Mouse (Mus musculus) heart, embryonic 14.5 days (tissue): ENCODE measurements at regions not wholly inside any gene's neighbourhood (a gene's known extent, or its start where the extent isn't known, plus 50 kb on each side); places are given as distances from the start of the nearest gene placed in this dataset.

Experiments
- ATAC-seq: fragments of 200-750 bp; cut with Nextera tagmentation; 2 replicates; pipeline ENCODE4 v1.8.0; 2017; ENCODE audit warnings: low read depth, moderate TSS enrichment; ENCODE audit not compliant: insufficient number of reproducible peaks, insufficient read depth, low FRiP score
- H3K27ac ChIP-seq, 2 experiments: fragments of 200-500 bp in 1 of 2; fragments of 300-500 bp in 1 of 2; sonication (generic) in 1 of 2; replicated peaks in 1 of 2; 2 replicates each; pipeline ENCODE4 v1.5.1; 2012 to 2014; ENCODE audit warnings: low read depth in 2 of 2, low read length in 2 of 2, control low read depth in 1 of 2, mild to moderate bottlenecking in 1 of 2, mixed read lengths in 1 of 2; ENCODE audit not compliant: control insufficient read depth in 1 of 2, insufficient read depth in 1 of 2
- H3K27me3 ChIP-seq: fragments of 300-500 bp; sonication (generic); 2 replicates; pipeline ENCODE4 v1.6.1; 2014; ENCODE audit warnings: mild to moderate bottlenecking, low read length, control low read depth; ENCODE audit not compliant: control insufficient read depth, insufficient read depth
- H3K36me3 ChIP-seq: fragments of 300-500 bp; sonication (generic); 2 replicates; pipeline ENCODE4 v1.6.1; 2014; ENCODE audit warnings: mild to moderate bottlenecking, control low read depth, low read length, mixed read lengths; ENCODE audit not compliant: control insufficient read depth, insufficient read depth
- H3K4me1 ChIP-seq, 2 experiments: fragments of 200-500 bp in 1 of 2; fragments of 300-500 bp in 1 of 2; sonication (generic) in 1 of 2; 2 replicates each; pipeline ENCODE4 v1.6.1; 2012 to 2014; ENCODE audit warnings: low read length in 2 of 2, control low read depth in 1 of 2, mixed read lengths in 1 of 2; ENCODE audit not compliant: control insufficient read depth in 2 of 2, insufficient read depth in 2 of 2
- H3K4me2 ChIP-seq: fragments of 300-500 bp; sonication (generic); 2 replicates; pipeline ENCODE4 v1.6.1; 2014; ENCODE audit warnings: mild to moderate bottlenecking, low read length
- H3K4me3 ChIP-seq, 2 experiments: fragments of 200-500 bp in 1 of 2; fragments of 300-500 bp in 1 of 2; sonication (generic) in 1 of 2; 2 replicates each; pipeline ENCODE4 v1.5.1; 2012 to 2014; ENCODE audit warnings: low read length in 2 of 2, mild to moderate bottlenecking in 2 of 2, control low read depth in 1 of 2, low read depth in 1 of 2, moderate library complexity in 1 of 2; ENCODE audit not compliant: control insufficient read depth in 1 of 2, insufficient read depth in 1 of 2
- H3K9ac ChIP-seq: fragments of 300-500 bp; sonication (generic); 2 replicates; pipeline ENCODE4 v1.6.1; 2014; ENCODE audit warnings: mild to moderate bottlenecking, low read length
- H3K9me3 ChIP-seq: fragments of 300-500 bp; sonication (generic); 2 replicates; pipeline ENCODE4 v1.6.1; 2016; ENCODE audit warnings: low read length, control low read depth; ENCODE audit not compliant: control insufficient read depth
- WGBS: fragments of 180-500 bp; shearing (Covaris S2); extraction: QIAGEN DNeasy Blood & Tissue Kit; methylation state at CpG from one replicate; pipeline ENCODE4 v1.1.7; 2014; 5-methylcytosine and 5-hydroxymethylcytosine counted together

- Histone ChIP-seq H3K4me3 (no peak overlapping the region), H3K36me3 (no peaks in the 10 kb centered on the region), H3K27me3 (0 out of 2 replicates have a peak, but pooled peaks cover 3% of the 10 kb centered on the region), H3K4me1 (0 out of 4 replicates have a peak, but pooled peaks cover 0 to 5% of the 10 kb centered on the region in 2 experiments), H3K27ac (no peak overlapping the region), H3K9me3 (no peaks in the 10 kb centered on the region), H3K4me2 (peak overlapping the region; percentile 56), H3K9ac (0 out of 2 replicates have a peak overlapping the region, but pooled peaks have one; percentile 7)
- 17% methylated on average over 12 of the region's 12 CpGs for WGBS
- no peak for ATAC-seq
These were observed 129.0 kb downstream of the Il20rb start for GRCm38 (mm10) chr9:100357553-100357952.

- ATAC-seq: no peak
- Histone ChIP-seq H3K27ac (no peak overlapping the region), H3K4me2 (no peak overlapping the region), H3K4me1 (no peaks in the 10 kb centered on the region), H3K9ac (no peak overlapping the region), H3K4me3 (no peak overlapping the region), H3K9me3 (no peaks in the 10 kb centered on the region), H3K27me3 (0 out of 2 replicates have a peak, but pooled peaks cover 3% of the 10 kb centered on the region), H3K36me3 (no peaks in the 10 kb centered on the region)
- 73% methylated on average over 8 of the region's 8 CpGs for WGBS
These were observed 145.8 kb downstream of the Il20rb start for GRCm38 (mm10) chr9:100340796-100341195.

- WGBS: 63% methylated on average over 5 of the region's 5 CpGs
- peaks cover 2% of the 10 kb centered on the region; the same call in 1 of the 2 replicates for H3K9me3 ChIP-seq
- no peak for ATAC-seq
These were observed 178.8 kb downstream of the Il20rb start for GRCm38 (mm10) chr9:100307765-100308164.

GRCm38 (mm10) chr9:100307364-100307763 is 179.2 kb downstream of the Il20rb start:
- H3K4me1 ChIP-seq: no peaks in the 10 kb centered on the region
- no peak overlapping the region for H3K9ac ChIP-seq
- no peak for ATAC-seq
- no peaks in the 10 kb centered on the region for H3K36me3 ChIP-seq
- H3K4me3 ChIP-seq: no peak overlapping the region
- H3K27me3 ChIP-seq: no peaks in the 10 kb centered on the region
- no peak overlapping the region for H3K4me2 ChIP-seq
- peaks cover 2% of the 10 kb centered on the region; the same call in 1 of the 2 replicates for H3K9me3 ChIP-seq
- 52% methylated on average over 2 of the region's 2 CpGs for WGBS
- no peak overlapping the region for H3K27ac ChIP-seq

More at GRCm38 (mm10) chr9:100307765-100308164, 178.8 kb downstream of the Il20rb start:
- no peak overlapping the region for H3K9ac ChIP-seq
- no peak overlapping the region for H3K4me2 ChIP-seq
- H3K36me3 ChIP-seq: no peaks in the 10 kb centered on the region
- no peak overlapping the region for H3K4me3 ChIP-seq
- no peak overlapping the region for H3K27ac ChIP-seq
- H3K4me1 ChIP-seq: no peaks in the 10 kb centered on the region
- H3K27me3 ChIP-seq: no peaks in the 10 kb centered on the region

- no peak overlapping the region for H3K27ac ChIP-seq
- H3K36me3 ChIP-seq: no peaks in the 10 kb centered on the region
- no peaks in the 10 kb centered on the region for H3K9me3 ChIP-seq
- no peaks in the 10 kb centered on the region for H3K27me3 ChIP-seq
- no peak overlapping the region for H3K4me3 ChIP-seq
- ATAC-seq: no peak
- no peak overlapping the region for H3K4me2 ChIP-seq
- 77% methylated on average over 6 of the region's 6 CpGs for WGBS
- no peak overlapping the region for H3K9ac ChIP-seq
- H3K4me1 ChIP-seq: no peaks in the 10 kb centered on the region
These were observed 182.8 kb downstream of the Il20rb start for GRCm38 (mm10) chr9:100303762-100304161.

- no peaks in the 10 kb centered on the region for H3K9me3 ChIP-seq
- no peaks in the 10 kb centered on the region for H3K36me3 ChIP-seq
- ATAC-seq: no peak
- no peaks in the 10 kb centered on the region for H3K27me3 ChIP-seq
- H3K27ac ChIP-seq: no peak overlapping the region
- H3K9ac ChIP-seq: no peak overlapping the region
- H3K4me3 ChIP-seq: no peak overlapping the region
- H3K4me2 ChIP-seq: no peak overlapping the region
- 61% methylated on average over 12 of the region's 12 CpGs for WGBS
- no peaks in the 10 kb centered on the region for H3K4me1 ChIP-seq
These were observed 185.0 kb downstream of the Il20rb start for GRCm38 (mm10) chr9:100301613-100302012.

GRCm38 (mm10) chr9:100277361-100277760 is 209.2 kb downstream of the Il20rb start:
- no peak overlapping the region for H3K27ac ChIP-seq
- WGBS: 46% methylated on average over 13 of the region's 13 CpGs
- H3K4me2 ChIP-seq: no peak overlapping the region
- peaks cover 0 to 2% of the 10 kb centered on the region in 2 experiments; a peak in 1 of 4 replicates for H3K4me1 ChIP-seq
- H3K4me3 ChIP-seq: no peak overlapping the region
- no peaks in the 10 kb centered on the region for H3K36me3 ChIP-seq
- ATAC-seq: no peak
- no peak overlapping the region for H3K9ac ChIP-seq
- no peaks in the 10 kb centered on the region for H3K27me3 ChIP-seq
- H3K9me3 ChIP-seq: no peaks in the 10 kb centered on the region
